Mouse (Mus musculus) cerebellum, adult 2 months (tissue): Measurements from ENCODE around the gene Sh2b3.

Experiments used
- CTCF ChIP-seq: fragments of 200-500 bp; IDR thresholded peaks from 2 replicates; pipeline ENCODE4 v1.5.1; 2011; ENCODE audit warnings: low read depth, mild to moderate bottlenecking, control low read depth, low read length, moderate library complexity, borderline replicate concordance; ENCODE audit not compliant: insufficient read depth
- POLR2A ChIP-seq: fragments of 200-500 bp; IDR thresholded peaks from 2 replicates; pipeline ENCODE4 v1.6.1; 2011; ENCODE audit warnings: low read length, control low read depth, borderline replicate concordance; ENCODE audit not compliant: insufficient read depth

DNA sequence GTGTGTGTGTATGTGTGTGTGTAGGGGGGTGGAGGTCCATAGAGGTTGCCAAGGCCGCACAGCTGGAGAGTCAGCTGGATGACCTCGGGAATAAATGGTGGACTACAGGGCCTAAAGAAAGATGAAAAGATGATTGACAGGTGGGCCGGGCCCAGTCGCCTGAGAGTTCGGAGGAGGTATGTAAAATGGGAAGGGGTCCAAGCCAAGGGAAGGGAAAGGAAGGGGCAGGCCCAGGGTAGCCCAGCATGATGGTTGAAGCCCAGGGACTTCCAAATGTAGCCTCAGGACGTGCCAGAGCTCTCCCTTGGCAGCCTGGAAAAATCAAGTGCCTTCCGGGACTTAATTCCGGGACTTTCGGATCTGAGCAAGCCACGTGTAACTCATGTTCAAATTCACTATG lies 17.3 kb upstream of the Sh2b3 start:
- no peak for TF ChIP-seq CTCF
- TF ChIP-seq POLR2A: no peak
